Mouse (Mus musculus) CH12.LX (cell line): ENCODE results near the gene Kcnj4. TPM values are rescaled to one million over a fixed set of nuclear protein-coding genes. Genes with fewer than 3 reads are reported as not detected.
A peak's percentile ranks its signal among the peaks of the same experiment; 100 is the strongest.

Experiments
- DNase-seq: peaks from one replicate; pipeline ENCODE4 v3.0.0-alpha.2; 2013; ENCODE audit errors: extremely low read depth
- H3K27ac ChIP-seq: 2 replicates; pipeline ENCODE4 v1.5.1; 2012; ENCODE audit warnings: low read depth, mild to moderate bottlenecking, control low read depth, moderate library complexity; ENCODE audit not compliant: insufficient read depth
- H3K27me3 ChIP-seq: replicated peaks from 2 replicates; pipeline ENCODE3; 2012; ENCODE audit warnings: inconsistent platforms
- H3K36me3 ChIP-seq, 2 experiments: replicated peaks in 1 of 2; 2 replicates each; pipeline versions ENCODE3 to v1.6.1; 2012; ENCODE audit warnings: inconsistent platforms in 1 of 2, low read length in 1 of 2, mild to moderate bottlenecking in 1 of 2, mixed read lengths in 1 of 2, moderate library complexity in 1 of 2; ENCODE audit not compliant: control insufficient read depth in 1 of 2, insufficient read depth in 1 of 2
- H3K4me1 ChIP-seq, 2 experiments: 2 replicates each; pipeline ENCODE4 v1.6.1; 2012; ENCODE audit warnings: inconsistent platforms in 1 of 2, moderate library complexity in 1 of 2; ENCODE audit not compliant: insufficient read depth in 2 of 2, control insufficient read depth in 1 of 2
- H3K4me2 ChIP-seq: 2 replicates; pipeline ENCODE4 v1.6.1; 2012; ENCODE audit warnings: low read depth, mild to moderate bottlenecking, control low read depth; ENCODE audit not compliant: poor library complexity, insufficient read depth, severe bottlenecking
- H3K4me3 ChIP-seq, 3 experiments: fragments of 150-350 bp in 1 of 3; sonication (generic) in 1 of 3; replicated peaks in 1 of 3; 2 replicates each; pipeline versions ENCODE3 to v1.5.1; 2011 to 2012; ENCODE audit warnings: low read depth in 2 of 3, low read length in 2 of 3, mild to moderate bottlenecking in 2 of 3, moderate library complexity in 2 of 3, control low read depth in 1 of 3, improper control_type of control experiment in 1 of 3, inconsistent platforms in 1 of 3, mixed read lengths in 1 of 3; ENCODE audit not compliant: poor library complexity in 1 of 3
- H3K79me2 ChIP-seq: replicated peaks from 2 replicates; pipeline ENCODE4 v1.6.1; 2012; ENCODE audit warnings: mild to moderate bottlenecking, moderate library complexity; ENCODE audit not compliant: control insufficient read depth, poor library complexity, insufficient read depth, severe bottlenecking; ENCODE audit errors: extremely low read depth
- H3K9ac ChIP-seq: 2 replicates; pipeline ENCODE4 v1.6.1; 2012; ENCODE audit warnings: low read depth, mild to moderate bottlenecking, control low read depth, moderate library complexity; ENCODE audit not compliant: insufficient read depth
- H3K9me3 ChIP-seq: replicated peaks from 2 replicates; pipeline ENCODE3; 2012; ENCODE audit warnings: low read length, inconsistent platforms, mixed read lengths
- BHLHE40 ChIP-seq: IDR thresholded peaks from 2 replicates; pipeline ENCODE4 v1.6.1; 2011; ENCODE audit warnings: mild to moderate bottlenecking, low read depth, low read length, improper control_type of control experiment
- CHD1 ChIP-seq: IDR thresholded peaks from 2 replicates; pipeline ENCODE4 v1.6.1; 2012; ENCODE audit warnings: low read depth, low read length, improper control_type of control experiment, inconsistent platforms
- CHD2 ChIP-seq: IDR thresholded peaks from 2 replicates; pipeline ENCODE4 v1.6.1; 2011; ENCODE audit warnings: low read length, improper control_type of control experiment
- EP300 ChIP-seq: IDR thresholded peaks from 2 replicates; pipeline ENCODE4 v1.6.1; 2011; ENCODE audit warnings: low read length, improper control_type of control experiment
- GABPA ChIP-seq: IDR thresholded peaks from 2 replicates; pipeline ENCODE4 v1.6.1; 2012; ENCODE audit warnings: low read depth, low read length, improper control_type of control experiment, inconsistent platforms; ENCODE audit not compliant: insufficient replicate concordance
- IRF4 ChIP-seq: IDR thresholded peaks from 2 replicates; pipeline ENCODE4 v1.6.1; 2014; ENCODE audit warnings: low read depth, mild to moderate bottlenecking, inconsistent platforms, low read length, improper control_type of control experiment
- JUND ChIP-seq: conservative IDR thresholded peaks from 2 replicates; pipeline ENCODE4 v1.6.1; 2011; ENCODE audit warnings: low read depth, low read length, improper control_type of control experiment
- MEF2A ChIP-seq: IDR thresholded peaks from 2 replicates; pipeline ENCODE4 v1.6.1; 2014; ENCODE audit warnings: low read depth, mild to moderate bottlenecking, inconsistent platforms, low read length, improper control_type of control experiment, borderline replicate concordance
- NRF1 ChIP-seq: IDR thresholded peaks from 2 replicates; pipeline ENCODE4 v1.6.1; 2014; ENCODE audit warnings: low read depth, mild to moderate bottlenecking, inconsistent platforms, low read length, improper control_type of control experiment, moderate library complexity
- PAX5 ChIP-seq: IDR thresholded peaks from 2 replicates; pipeline ENCODE4 v1.6.1; 2012; ENCODE audit warnings: low read length, inconsistent platforms, mixed read lengths
- TCF12 ChIP-seq: IDR thresholded peaks from 2 replicates; pipeline ENCODE4 v1.6.1; 2014; ENCODE audit warnings: low read depth, mild to moderate bottlenecking, inconsistent platforms, low read length, improper control_type of control experiment
- UBTF ChIP-seq: IDR thresholded peaks from 2 replicates; pipeline ENCODE4 v1.6.1; 2012; ENCODE audit warnings: low read depth, mild to moderate bottlenecking, inconsistent platforms, low read length, improper control_type of control experiment, moderate library complexity
- USF2 ChIP-seq: conservative IDR thresholded peaks from 2 replicates; pipeline ENCODE4 v1.6.1; 2011; ENCODE audit warnings: low read depth, low read length, improper control_type of control experiment
- ZC3H11A ChIP-seq: IDR thresholded peaks from 2 replicates; pipeline ENCODE4 v1.6.1; 2012; ENCODE audit warnings: low read depth, mild to moderate bottlenecking, inconsistent platforms, low read length, improper control_type of control experiment
- ZMIZ1 ChIP-seq: IDR thresholded peaks from 2 replicates; pipeline ENCODE4 v1.6.1; 2012; ENCODE audit warnings: low read depth, mild to moderate bottlenecking, inconsistent platforms, low read length, improper control_type of control experiment
- ZNF384 ChIP-seq: IDR thresholded peaks from 2 replicates; pipeline ENCODE4 v1.6.1; 2012; ENCODE audit warnings: low read depth, low read length, improper control_type of control experiment, inconsistent platforms
- dilution Hi-C: fragments of 300-500 bp; cut with MboI; formaldehyde crosslinking; loops from 2 replicates; pipeline ENCODE4 v1.14.3; 2020; ENCODE audit warnings: low sequenced_read_pairs; ENCODE audit not compliant: extremely low pct_unique_long_range_greater_than_20kb, extremely low pct_ligation_motif_present
- in situ Hi-C: fragments of 300-500 bp; cut with MboI; formaldehyde crosslinking; loops from 3 replicates; pipeline ENCODE4 v1.14.3; 2019; ENCODE audit warnings: low sequenced_read_pairs, low pct_ligation_motif_present, low pct_unique_long_range_greater_than_20kb, mixed read lengths
- polyA plus RNA-seq: library from polyadenylated mRNA; unstranded; fragments of >175 nt; gene quantifications from 2 replicates; pipeline ENCODE4 v1.2.1, GENCODE M21; 2012; ENCODE audit warnings: low read depth; ENCODE audit not compliant: insufficient read length
- total RNA-seq, 2 experiments: library from RNA; depleted of rRNA; stranded (reverse); fragments of 300-350 nt in 1 of 2; fragments of >200 nt in 1 of 2; gene quantifications; 2 replicates each; pipeline ENCODE4 v1.2.3; 2012 to 2014

Gene Kcnj4
- total and polyA plus RNA-seq, 3 experiments: not detected

GRCm38 (mm10) chr15:79442961-79443518, 62.0 kb downstream of the Kcnj4 start:
- Histone ChIP-seq H3K27me3 (peaks cover 42% of the 10 kb centered on the region), H3K4me1 (peaks cover 0 to 5% of the 10 kb centered on the region in 2 experiments; a peak in 1 of 4 replicates), H3K36me3 (peaks cover 5 to 8% of the 10 kb centered on the region in 2 experiments), H3K4me3 (no peak overlapping the region), H3K79me2 (no peaks in the 10 kb centered on the region), H3K4me2 (no peak overlapping the region), H3K27ac (no peak overlapping the region), H3K9ac (no peak overlapping the region), H3K9me3 (no peaks in the 10 kb centered on the region)
- in situ Hi-C loops (no loop called here), dilution Hi-C loops (no loop called here)
- DNase-seq: no peak
- TF ChIP-seq ZMIZ1 (no peak), EP300 (no peak), NRF1 (no peak), TCF12 (no peak), PAX5 (no peak), JUND (no peak), IRF4 (no peak), UBTF (no peak), GABPA (no peak), ZNF384 (no peak), CHD1 (no peak), ZC3H11A (no peak)

- dilution Hi-C loops: no loop called here
These were observed 62.8 kb downstream of the Kcnj4 start for GRCm38 (mm10) chr15:79442257-79442611.

More at GRCm38 (mm10) chr15:79442257-79442611, 62.8 kb downstream of the Kcnj4 start:
- Histone ChIP-seq H3K4me1 (peaks cover 0 to 5% of the 10 kb centered on the region in 2 experiments; a peak in 1 of 4 replicates), H3K79me2 (no peaks in the 10 kb centered on the region), H3K9ac (peak overlapping the region; percentile 89), H3K27me3 (peaks cover 42% of the 10 kb centered on the region), H3K4me2 (peak overlapping the region; percentile 80), H3K36me3 (peaks cover 5 to 16% of the 10 kb centered on the region in 2 experiments), H3K27ac (no peak overlapping the region), H3K4me3 (peak overlapping the region; percentile 30 to 59 (median 39)), H3K9me3 (no peaks in the 10 kb centered on the region)
- no peak for DNase-seq
- no peak for TF ChIP-seq MEF2A
- no peak for TF ChIP-seq CHD2
- no peak for TF ChIP-seq USF2
- TF ChIP-seq CHD1: no peak
- no peak for TF ChIP-seq BHLHE40
- in situ Hi-C loops: no loop called here
